Mouse (Mus musculus) hindbrain, postnatal 0 days (tissue): ENCODE measurements around the gene Sec62. TPM values are rescaled to one million over a fixed set of nuclear protein-coding genes. Genes with fewer than 3 reads are reported as not detected.

ENCODE experiments used
- ATAC-seq: fragments of 200-750 bp; cut with Nextera tagmentation; 2 replicates; pipeline ENCODE4 v1.8.0; 2017; ENCODE audit warnings: mild to moderate bottlenecking, moderate TSS enrichment, moderate library complexity
- DNase-seq: peaks from one replicate; pipeline ENCODE4 v3.0.0-alpha.2; 2015; ENCODE audit warnings: low spot score
- H3K27ac ChIP-seq: fragments of 300-500 bp; sonication (generic); 2 replicates; pipeline ENCODE4 v1.5.1; 2014; ENCODE audit warnings: mild to moderate bottlenecking
- H3K27me3 ChIP-seq: fragments of 300-500 bp; sonication (generic); 2 replicates; pipeline ENCODE4 v1.6.1; 2014; ENCODE audit warnings: low read length, mixed read lengths; ENCODE audit not compliant: insufficient read depth
- H3K36me3 ChIP-seq: fragments of 300-500 bp; sonication (generic); 2 replicates; pipeline ENCODE4 v1.6.1; 2014; ENCODE audit warnings: low read length, mixed read lengths; ENCODE audit not compliant: insufficient read depth
- H3K4me1 ChIP-seq: fragments of 300-500 bp; sonication (generic); 2 replicates; pipeline ENCODE4 v1.6.1; 2014; ENCODE audit warnings: antibody characterized with exemption, low read length, mixed read lengths; ENCODE audit not compliant: insufficient read depth
- H3K4me2 ChIP-seq: fragments of 300-500 bp; sonication (generic); 2 replicates; pipeline ENCODE4 v1.6.1; 2014; ENCODE audit warnings: low read depth, mild to moderate bottlenecking, low read length, moderate library complexity, mixed read lengths
- H3K4me3 ChIP-seq: fragments of 300-500 bp; sonication (generic); 2 replicates; pipeline ENCODE4 v1.5.1; 2014; ENCODE audit warnings: low read length
- H3K9ac ChIP-seq: fragments of 300-500 bp; sonication (generic); replicated peaks from 2 replicates; pipeline ENCODE4 v1.6.1; 2014; ENCODE audit warnings: mild to moderate bottlenecking, low read length, moderate library complexity, mixed read lengths
- H3K9me3 ChIP-seq: fragments of 300-500 bp; sonication (generic); 2 replicates; pipeline ENCODE4 v1.6.1; 2016; ENCODE audit warnings: low read length, mixed read lengths
- CTCF ChIP-seq: IDR thresholded peaks from 2 replicates; pipeline ENCODE4 v1.5.1; 2016; ENCODE audit warnings: antibody characterized with exemption, control low read depth, low read depth
- WGBS: fragments of 180-500 bp; shearing (Covaris S2); extraction: QIAGEN DNeasy Blood & Tissue Kit; methylation state at CpG from one replicate; pipeline ENCODE4 v1.1.7; 2014; 5-methylcytosine and 5-hydroxymethylcytosine counted together
- polyA plus RNA-seq: library from polyadenylated mRNA; unstranded; fragments of >200 nt; fragmentation: Nextera tagmentation; extraction: Ambion mirVana; gene quantifications from 2 replicates; pipeline ENCODE4 v1.2.1, GENCODE M21; 2015
- total RNA-seq: library from RNA; depleted of rRNA; stranded (reverse); fragments of >200 nt; gene quantifications from 2 replicates; pipeline ENCODE4 v1.2.3, GENCODE M21; 2014; rRNA removed

Sec62 gene
- total and polyA plus RNA-seq, 2 experiments from 2014 or later, result 52.0 to 120 TPM

DNA sequence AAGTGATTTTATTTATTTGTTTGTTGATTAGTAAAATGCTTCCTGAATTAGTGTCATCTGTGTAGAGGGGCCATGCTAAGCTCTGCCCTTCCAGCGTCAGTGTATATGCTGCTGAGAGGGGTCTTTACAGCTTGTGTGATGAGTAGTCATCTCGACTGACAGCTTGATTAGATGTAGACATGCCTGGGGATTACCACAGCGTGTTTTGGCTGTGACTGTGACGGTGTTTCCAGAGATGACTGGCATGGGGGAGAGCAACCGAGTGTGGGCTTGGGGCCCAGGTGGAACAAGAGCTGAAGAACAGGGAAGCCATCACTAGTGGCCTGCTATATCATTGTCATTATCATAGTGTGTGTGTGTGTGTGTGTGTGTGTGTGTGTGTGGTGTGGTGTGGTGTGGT, 76.0 kb downstream of the Sec62 start:
- H3K9me3 ChIP-seq, result no peaks in the 10 kb centered on the region
- ATAC-seq (no peak), DNase-seq (no peak)
- no peak overlapping the region for H3K9ac ChIP-seq
- 62% methylated on average over 5 of the region's 5 CpGs for WGBS
- TF ChIP-seq CTCF, result no peak
- no peak overlapping the region for H3K27ac ChIP-seq
- no peaks in the 10 kb centered on the region for H3K36me3 ChIP-seq
- H3K4me2 ChIP-seq, result no peak overlapping the region
- H3K4me1 ChIP-seq, result no peaks in the 10 kb centered on the region
- H3K4me3 ChIP-seq, result no peak overlapping the region
- H3K27me3 ChIP-seq, result no peaks in the 10 kb centered on the region

DNA sequence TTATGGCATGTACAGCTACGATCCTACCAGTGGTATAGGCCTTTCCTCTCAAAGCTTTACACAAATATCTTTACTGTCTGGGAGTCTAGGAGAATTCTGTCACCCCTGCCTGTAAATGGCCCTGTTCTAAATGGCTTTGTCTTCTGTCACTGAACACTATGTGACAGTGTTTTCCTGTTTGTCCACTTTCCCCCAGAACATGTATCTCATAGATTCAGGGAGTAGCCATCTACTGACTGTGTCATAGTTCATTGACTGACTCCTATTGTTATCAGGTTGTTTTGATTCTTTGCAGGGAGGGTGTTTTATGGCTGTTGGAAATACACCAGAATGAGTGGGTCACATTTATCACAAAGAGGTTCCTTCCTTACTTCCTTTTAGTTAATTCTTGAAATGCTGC, 77.3 kb downstream of the Sec62 start:
- no peak for TF ChIP-seq CTCF
- WGBS, result 81% methylated on average over 1 of the region's 1 CpGs
- Histone ChIP-seq H3K9ac (no peak overlapping the region), H3K4me3 (no peak overlapping the region), H3K27ac (no peak overlapping the region), H3K27me3 (no peaks in the 10 kb centered on the region), H3K4me1 (no peaks in the 10 kb centered on the region), H3K9me3 (no peaks in the 10 kb centered on the region), H3K36me3 (no peaks in the 10 kb centered on the region), H3K4me2 (no peak overlapping the region)
- no peak for DNase-seq
- ATAC-seq, result no peak

Other genes with a start within 250 kb of the Sec62 start
- 6.9 and 8.3 TPM in 2 replicates for gene Mecom, start 244.9 kb upstream of the Sec62 start, total RNA-seq
- gene Mecom, start 244.9 kb upstream of the Sec62 start, polyA plus RNA-seq, result 4.1 and 4.5 TPM in 2 replicates
- gene Actrt3, start 192.9 kb upstream of the Sec62 start, total RNA-seq, result 0.18 and 0.42 TPM in 2 replicates
- gene Actrt3, start 192.9 kb upstream of the Sec62 start, polyA plus RNA-seq, result 0.56 and 0.89 TPM in 2 replicates
- 16.6 and 18.5 TPM in 2 replicates for gene Mynn, start 190.8 kb upstream of the Sec62 start, total RNA-seq
- gene Mynn, start 190.8 kb upstream of the Sec62 start, polyA plus RNA-seq, result 18.5 and 19.4 TPM in 2 replicates
- 0.37 TPM in 1 of 2 replicates, not detected in the other for gene Lrriq4, start 148.4 kb upstream of the Sec62 start, total RNA-seq
- gene Lrriq4, start 148.4 kb upstream of the Sec62 start, polyA plus RNA-seq, result not detected in 2 replicates
- gene Lrrc34, start 145.0 kb upstream of the Sec62 start, total RNA-seq, result 1.2 and 1.5 TPM in 2 replicates
- gene Lrrc34, start 145.0 kb upstream of the Sec62 start, polyA plus RNA-seq, result 1.4 and 1.7 TPM in 2 replicates
- not detected in 2 replicates for gene Lrrc31, start 93.0 kb upstream of the Sec62 start, total RNA-seq
- not detected in 2 replicates for gene Lrrc31, start 93.0 kb upstream of the Sec62 start, polyA plus RNA-seq
- 0.32 and 0.37 TPM in 2 replicates for gene Samd7, start 46.6 kb upstream of the Sec62 start, total RNA-seq
- gene Samd7, start 46.6 kb upstream of the Sec62 start, polyA plus RNA-seq, result 0.10 TPM in 1 of 2 replicates, not detected in the other
- 0.25 and 0.78 TPM in 2 replicates for gene Gpr160, start 63.1 kb downstream of the Sec62 start, total RNA-seq
- gene Gpr160, start 63.1 kb downstream of the Sec62 start, polyA plus RNA-seq, result 2.0 and 2.3 TPM in 2 replicates
- gene Phc3, start 176.5 kb downstream of the Sec62 start, total RNA-seq, result 25.8 and 27.4 TPM in 2 replicates
- 6.4 and 7.4 TPM in 2 replicates for gene Phc3, start 176.5 kb downstream of the Sec62 start, polyA plus RNA-seq
- 35.0 and 45.2 TPM in 2 replicates for gene Prkci, start 202.9 kb downstream of the Sec62 start, total RNA-seq
- 20.5 and 20.8 TPM in 2 replicates for gene Prkci, start 202.9 kb downstream of the Sec62 start, polyA plus RNA-seq